Mouse (Mus musculus): ENCODE results near the gene 1700066M21Rik.

DNA sequence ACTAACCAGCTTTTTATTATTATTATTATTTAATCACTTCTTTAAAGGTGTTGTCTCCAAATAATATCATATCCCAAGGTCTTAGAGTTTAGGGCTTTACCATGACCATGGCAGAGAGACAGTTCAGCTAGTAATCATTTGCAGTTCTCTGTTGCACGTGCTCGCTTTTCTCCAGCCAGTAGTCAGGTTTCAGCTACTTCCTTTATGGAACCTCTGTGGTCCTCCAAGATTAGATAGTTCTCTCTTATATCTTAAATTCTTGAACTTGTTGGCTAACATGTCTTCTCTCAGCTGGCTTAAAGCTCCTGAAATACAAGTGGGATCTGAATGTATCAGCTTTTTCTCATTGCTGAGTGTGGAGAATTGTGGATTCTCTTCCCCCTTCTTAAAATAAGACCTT, 31.6 kb downstream of the 1700066M21Rik start:
- TF ChIP-seq MAFK (IDR thresholded peaks at IDR 0.05; ENCODE audit: insufficient read depth, low read depth, low read length) (no peak), ZNF384 (IDR thresholded peaks at IDR 0.05; ENCODE audit: low read depth, low read length) (no peak), CHD2 (IDR thresholded peaks at IDR 0.05; ENCODE audit: low read depth, low read length) (no peak), HCFC1 (IDR thresholded peaks at IDR 0.05; ENCODE audit: borderline replicate concordance, insufficient read depth, low read length) (no peak), ZC3H11A (IDR thresholded peaks at IDR 0.05; ENCODE audit: borderline replicate concordance, low read depth, low read length) (no peak)
